Mouse (Mus musculus): ENCODE measurements around the gene Lhfpl3.

Lhfpl3 gene

DNA sequence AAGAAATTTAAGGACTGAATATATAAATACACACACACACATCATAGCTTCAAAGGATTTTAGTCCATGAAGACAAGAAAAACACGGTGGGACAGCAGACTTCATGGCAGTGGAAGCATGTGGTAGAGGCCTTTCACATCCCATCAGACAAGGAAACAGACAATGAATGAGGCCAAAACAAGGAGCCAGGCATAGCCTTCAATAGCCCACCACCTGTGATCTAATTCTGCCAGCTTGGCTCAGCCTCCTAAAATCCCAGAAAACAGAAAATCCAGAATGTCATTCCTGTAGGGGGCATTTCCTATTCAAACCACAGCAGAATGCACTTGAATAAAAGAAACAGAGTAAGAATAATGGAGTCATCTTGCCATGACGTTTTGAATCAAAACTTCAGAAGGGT, 381.0 kb downstream of the Lhfpl3 start:
- DNase-seq (ENCODE audit: inconsistent age in 2 of 2, low spot score in 1 of 2): no peak

DNA sequence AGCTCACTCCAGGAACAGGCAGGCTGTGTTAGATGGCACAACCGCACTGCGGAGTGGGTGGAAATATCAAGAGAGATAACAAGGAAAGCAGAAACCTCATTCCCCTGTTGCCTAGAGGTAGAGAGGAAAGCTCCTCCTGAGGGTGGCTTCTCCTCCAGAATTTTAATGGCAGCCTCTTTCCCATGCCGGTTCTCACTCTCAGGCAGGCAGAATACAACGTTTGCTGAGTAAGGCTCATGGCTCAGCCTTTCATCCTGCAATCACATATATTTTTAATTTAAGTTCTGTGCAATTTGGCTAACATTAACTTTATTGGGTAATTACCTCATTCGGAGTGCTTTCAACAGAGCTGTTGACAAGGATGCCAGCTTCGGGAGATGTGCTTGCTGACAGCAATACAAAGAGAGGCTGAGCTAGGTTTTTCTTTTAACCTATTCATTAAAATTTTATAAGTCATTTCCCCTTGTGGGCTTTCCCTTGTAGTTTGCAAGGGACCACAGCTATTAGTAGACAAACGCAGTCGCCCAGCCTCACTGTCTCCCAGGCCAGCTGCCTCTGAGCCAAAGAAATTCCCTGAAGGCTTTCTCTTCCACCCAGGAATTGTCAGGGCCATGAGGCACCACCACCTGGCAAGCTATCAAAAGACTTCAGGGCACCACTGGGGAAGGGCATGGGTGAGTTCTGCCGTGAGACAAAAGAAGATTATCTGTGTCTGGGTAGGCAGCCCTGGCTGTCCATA, 394.5 kb downstream of the Lhfpl3 start:
- DNase-seq (ENCODE audit: inconsistent age in 2 of 2, low spot score in 1 of 2): peak in 1 of 2 experiments; percentile 48

DNA sequence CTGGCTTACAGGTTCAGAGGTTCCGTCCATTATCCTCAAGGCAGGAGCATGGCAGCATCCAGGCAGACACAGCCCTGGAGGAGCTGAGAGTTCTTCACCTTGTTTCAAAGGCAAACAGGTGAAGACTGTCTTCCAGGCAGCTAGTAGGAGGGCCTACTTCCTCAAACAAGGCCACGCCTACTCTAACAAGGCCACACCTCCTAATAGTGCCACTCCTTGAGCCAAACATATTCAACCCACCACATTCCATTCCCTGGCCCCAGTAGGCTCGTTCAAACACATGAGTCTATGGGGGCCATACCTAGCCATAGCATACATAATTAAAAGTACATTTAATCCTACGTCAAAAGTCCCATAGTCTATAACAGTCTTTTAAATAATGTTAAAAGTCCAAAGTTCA, 407.4 kb downstream of the Lhfpl3 start:
- DNase-seq (ENCODE audit: inconsistent age in 2 of 2, low spot score in 1 of 2): no peak

DNA sequence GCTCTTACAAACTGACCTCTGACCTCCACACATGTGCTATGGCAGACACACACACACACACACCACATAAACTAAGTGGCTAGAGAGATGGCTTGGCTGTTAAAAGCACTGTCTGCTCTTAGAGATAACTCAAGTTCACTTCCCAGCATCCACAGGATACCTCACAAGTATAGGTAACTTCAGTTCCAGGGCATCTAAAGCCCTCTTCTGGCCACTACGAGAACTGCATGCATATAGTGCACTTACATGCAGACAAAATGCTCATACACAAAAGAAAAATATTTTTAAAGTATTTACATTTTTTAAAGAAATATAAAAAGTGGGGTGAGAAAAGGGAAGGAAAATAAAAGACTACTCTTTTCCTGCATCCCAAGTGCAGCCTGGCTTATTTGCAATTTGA, 408.6 kb downstream of the Lhfpl3 start:
- DNase-seq (ENCODE audit: inconsistent age in 2 of 2, low spot score in 1 of 2): no peak

DNA sequence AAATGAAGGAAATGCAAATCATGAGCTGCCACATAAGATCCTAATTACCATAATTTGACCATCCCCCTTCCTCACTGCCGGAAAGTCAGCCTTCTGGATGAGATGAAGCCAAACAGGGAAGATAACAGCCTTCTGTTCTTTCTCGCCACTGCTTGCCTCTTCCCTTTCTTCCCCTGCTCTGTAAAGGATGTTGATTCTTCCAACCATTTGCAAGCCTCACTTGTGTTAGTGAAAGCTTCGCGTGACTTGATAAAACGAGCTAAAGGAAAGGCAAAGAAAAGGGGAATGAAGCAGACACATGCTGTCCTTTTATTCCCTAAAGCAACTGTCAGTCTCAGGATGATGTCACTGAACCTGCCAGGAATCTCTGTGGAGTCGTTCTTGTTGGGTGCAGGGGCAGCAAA, 420.1 kb downstream of the Lhfpl3 start:
- no peak for DNase-seq (ENCODE audit: inconsistent age in 2 of 2, low spot score in 1 of 2)

DNA sequence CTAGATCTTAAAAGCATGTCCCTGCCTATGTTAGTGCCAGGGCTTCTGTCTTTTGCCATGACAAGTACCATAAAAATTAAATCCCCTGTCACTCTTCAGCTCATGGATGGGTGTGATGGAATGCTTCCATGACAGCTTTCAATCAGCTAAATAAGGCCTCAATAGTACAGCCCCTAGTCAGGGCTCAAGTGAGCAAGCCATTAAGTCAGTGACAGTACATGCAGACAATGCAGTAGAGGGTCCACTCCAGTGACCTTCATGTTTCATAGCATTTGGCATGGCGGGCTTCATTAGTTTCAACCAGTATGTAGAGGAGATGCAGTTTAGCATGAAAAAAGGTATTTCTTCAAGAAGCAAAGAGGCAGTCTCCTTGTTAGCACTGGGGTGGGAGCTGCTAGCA, 420.8 kb downstream of the Lhfpl3 start:
- DNase-seq (ENCODE audit: inconsistent age in 2 of 2, low spot score in 1 of 2): no peak

DNA sequence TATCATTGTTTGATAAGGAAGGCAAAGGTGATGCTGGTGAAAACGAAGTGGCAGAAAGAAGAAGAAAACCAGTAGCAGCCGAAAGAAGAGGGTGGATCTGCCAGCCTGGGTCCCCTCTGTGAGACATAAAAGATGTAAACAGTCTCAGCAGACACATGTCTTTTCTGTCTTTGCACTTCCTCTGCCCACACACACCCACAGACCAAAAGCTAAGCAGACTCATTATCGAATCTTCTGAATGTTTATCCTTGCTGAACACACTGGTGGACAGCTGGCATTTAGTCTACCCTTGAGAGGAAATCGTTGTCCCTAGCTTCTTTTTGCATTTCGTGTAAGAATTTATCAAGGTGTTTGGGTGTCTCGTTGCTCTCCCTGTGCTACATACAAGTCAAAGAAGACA, 443.8 kb downstream of the Lhfpl3 start:
- no peak for DNase-seq (ENCODE audit: inconsistent age in 2 of 2, low spot score in 1 of 2)

DNA sequence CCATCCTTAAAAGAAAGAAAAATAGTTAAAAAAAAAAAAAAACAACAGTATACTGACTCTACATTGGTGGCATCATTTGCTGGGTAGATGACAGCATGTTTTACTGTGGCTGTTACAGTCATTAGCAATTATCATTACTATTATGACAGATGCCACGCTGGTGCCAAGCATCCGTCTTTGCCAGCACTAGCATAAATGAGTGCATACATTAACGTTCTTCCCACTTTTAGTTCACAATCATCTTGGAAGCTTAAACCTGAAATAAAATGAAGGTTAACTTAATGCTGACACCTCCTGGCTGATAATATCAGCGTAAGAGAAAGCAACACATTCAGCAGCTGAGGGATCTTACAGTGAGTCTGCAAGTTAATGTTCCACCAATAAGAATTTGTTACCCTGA, 451.0 kb downstream of the Lhfpl3 start:
- DNase-seq (ENCODE audit: inconsistent age in 2 of 2, low spot score in 1 of 2): no peak

DNA sequence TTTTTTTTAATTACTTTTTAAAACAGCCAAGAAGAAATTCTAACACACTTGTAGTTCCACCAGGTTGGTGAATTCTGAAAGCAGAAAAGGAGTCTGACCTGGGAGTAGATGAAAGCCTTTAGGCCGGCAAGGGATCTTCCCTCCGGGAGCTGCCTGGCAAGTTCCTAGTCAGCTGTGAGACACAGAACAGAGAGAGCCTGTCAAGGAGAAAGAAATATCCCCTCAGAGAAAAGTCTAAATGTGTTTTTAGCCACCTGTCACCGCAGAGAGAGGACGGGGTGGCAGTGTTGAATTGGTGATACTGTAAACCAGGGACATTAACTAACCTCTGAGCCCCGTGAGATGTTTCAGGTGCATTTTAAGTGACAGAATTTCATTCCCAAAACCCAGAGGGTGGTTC, 467.2 kb downstream of the Lhfpl3 start:
- DNase-seq (ENCODE audit: inconsistent age in 2 of 2, low spot score in 1 of 2): no peak

DNA sequence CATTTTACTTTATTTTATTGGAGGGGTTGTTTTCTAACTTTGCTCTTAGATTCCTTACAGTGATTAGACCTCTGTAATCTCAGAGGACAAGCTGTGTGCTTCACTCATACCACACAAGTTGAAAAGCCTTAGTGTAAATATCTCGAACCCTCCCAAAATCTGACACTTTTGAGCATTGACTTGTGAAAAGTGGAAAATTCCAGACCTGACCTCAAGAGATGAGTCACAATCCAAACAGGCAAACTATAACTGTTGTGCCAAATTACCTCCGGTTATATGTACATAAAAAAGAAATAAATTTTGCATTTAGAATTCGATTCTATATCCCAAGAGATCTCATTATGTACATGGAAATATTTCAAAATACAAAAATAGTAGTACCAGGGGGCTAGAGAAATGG, 468.8 kb downstream of the Lhfpl3 start:
- no peak for DNase-seq (ENCODE audit: inconsistent age in 2 of 2, low spot score in 1 of 2)

DNA sequence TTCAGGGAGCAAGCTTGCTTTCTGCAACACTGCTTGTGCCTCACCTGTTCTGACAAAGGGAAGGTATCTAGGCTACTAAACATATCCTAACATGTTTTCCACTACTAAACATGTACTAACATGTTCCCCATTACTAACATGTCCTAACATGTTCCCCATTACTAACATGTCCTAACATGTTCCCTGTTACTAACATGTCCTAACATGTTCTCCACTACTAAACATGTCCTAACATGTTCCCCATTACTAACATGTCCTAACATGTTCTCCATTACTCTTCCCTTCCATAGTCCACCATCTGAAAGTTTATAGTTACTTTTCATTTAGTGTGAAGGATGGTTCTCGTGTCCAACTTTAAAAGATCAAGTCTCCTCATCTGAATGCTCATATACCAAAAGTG, 473.8 kb downstream of the Lhfpl3 start:
- no peak for DNase-seq (ENCODE audit: inconsistent age in 2 of 2, low spot score in 1 of 2)

DNA sequence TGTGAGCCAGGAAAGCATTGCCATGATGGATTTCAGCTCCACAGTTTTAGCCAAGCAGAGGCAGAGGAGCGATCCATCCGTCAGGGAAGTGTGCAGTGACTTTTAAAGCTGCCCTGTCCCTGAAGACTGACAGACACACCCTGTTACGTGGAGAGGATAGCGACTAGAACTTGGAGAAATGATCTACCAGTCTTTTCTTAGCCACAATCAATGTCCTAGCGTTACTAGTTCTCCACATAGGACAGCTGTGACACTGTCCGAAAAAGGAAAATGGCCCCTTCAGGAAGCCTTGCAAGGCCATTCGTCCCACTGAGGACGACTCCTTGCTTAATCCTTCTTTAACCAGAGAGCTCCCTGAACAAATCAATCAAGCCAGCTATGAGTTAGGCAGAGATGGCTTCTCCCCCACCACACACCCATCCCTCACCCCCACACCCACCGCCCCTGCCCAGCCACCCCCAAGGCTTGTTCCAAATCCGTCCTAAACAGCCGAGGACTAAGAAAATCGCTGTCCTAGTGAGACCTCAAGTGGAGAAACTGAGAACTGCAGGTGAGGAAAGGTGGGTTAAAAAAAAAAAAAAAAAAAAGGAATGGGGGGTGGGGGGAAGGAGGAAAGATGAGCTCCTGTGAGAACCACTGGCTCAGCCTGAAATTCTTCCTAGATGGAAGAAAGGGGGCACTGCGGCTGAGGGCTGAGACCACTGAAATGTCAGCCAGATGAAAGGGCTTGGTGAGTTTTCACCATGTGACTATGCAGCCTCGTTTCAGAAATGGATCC, 479.1 kb downstream of the Lhfpl3 start:
- peak; percentile 35 to 88 for DNase-seq (ENCODE audit: inconsistent age in 2 of 2, low spot score in 1 of 2)

DNA sequence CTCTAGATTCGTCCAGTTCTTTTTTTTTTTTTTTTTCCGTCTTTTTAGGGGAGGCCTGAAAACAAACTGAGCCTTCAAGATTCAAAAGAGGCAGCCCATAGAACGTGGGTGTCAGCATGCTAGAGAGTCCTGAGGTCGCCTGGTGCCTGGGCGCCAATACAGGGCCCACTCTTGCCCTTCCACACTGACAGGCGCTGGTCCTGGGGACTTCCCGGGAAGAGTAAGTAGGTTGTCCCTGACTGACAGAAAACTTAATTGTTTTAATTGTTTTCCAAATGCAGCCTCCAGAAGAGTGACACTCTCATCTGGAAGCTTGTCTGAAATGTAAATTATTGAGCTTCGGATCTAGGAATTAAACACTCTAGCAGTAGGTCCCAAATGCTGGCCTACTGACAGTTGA, 479.8 kb downstream of the Lhfpl3 start:
- DNase-seq (ENCODE audit: inconsistent age in 2 of 2, low spot score in 1 of 2): no peak

DNA sequence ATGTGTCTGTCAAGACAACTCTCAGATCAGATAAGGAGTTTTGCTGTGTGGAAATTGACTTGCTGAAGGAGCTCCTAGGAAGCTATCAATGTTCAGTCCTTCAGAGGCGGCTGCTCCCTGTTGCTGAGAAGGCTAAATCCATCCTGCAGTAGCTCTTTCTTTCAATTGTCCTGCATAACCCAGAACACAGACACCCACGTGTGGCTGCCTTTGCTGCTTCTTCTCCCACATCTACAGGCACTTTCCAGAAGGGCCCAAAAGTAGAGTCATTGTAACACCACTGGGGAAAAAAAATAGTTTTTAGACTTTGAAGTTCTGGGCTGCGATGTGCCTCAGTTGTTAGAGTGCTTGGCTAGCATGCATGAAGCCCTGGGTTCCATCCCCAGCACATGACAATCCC, 480.9 kb downstream of the Lhfpl3 start:
- DNase-seq (ENCODE audit: inconsistent age in 2 of 2, low spot score in 1 of 2): no peak

DNA sequence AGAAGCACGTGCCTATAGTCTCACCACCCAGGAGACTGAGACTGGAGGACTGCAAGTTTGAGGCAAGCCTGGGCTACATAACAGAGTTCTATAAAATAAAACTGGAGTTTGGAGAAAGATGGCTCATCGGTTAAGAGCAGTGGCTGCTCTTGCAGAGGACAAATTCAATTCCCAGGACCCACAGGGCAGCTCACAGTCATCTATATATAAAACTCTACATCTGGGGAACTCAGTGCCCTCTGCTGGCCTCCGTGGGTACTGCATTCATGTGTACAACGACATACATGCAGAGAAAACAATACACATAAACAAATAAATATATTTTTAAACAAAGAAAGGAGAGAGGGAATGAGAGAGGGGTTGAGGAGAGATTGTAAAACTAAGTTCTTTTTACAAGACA, 501.1 kb downstream of the Lhfpl3 start:
- peak; percentile 36 to 82 for DNase-seq (ENCODE audit: inconsistent age in 2 of 2, low spot score in 1 of 2)

DNA sequence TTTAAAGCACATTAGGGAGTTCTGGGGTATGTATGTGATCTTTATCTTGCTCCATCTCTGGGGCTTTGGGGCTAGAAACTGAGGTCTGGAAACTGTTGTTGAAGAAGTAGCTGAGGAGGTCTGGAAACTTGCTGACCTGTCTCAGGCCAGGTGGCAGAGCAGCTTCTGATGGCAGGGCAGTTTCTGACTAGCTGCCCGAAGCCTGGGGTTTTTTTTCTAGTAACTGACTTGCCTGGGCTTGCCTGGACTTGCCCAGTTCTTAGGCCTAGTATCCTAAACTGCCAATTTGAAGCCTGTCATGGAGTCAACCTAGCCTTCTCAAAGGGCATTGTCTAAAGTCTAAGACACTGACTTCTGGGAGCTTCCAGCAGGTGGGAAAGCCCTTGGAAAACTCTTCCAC, 501.9 kb downstream of the Lhfpl3 start:
- no peak for DNase-seq (ENCODE audit: inconsistent age in 2 of 2, low spot score in 1 of 2)

DNA sequence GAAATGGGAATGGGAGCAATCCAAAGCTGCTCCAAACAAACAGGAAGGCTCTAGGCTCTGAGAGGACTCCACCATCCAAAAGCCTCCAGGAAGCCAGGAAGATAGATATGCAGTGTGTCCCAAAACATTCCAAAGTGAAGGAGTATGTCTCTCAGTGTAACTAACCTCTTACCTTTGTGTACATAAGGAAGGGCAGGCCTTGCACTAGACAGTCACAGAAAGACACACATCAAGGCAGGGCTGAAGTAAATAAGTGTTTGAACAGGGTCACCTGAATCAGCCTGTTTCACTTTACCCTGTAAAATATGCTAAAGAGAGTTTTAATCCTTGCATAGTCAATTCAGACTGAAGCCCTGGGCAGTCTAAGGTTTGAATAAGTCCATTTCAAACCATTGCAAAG, 502.4 kb downstream of the Lhfpl3 start:
- no peak for DNase-seq (ENCODE audit: inconsistent age in 2 of 2, low spot score in 1 of 2)

DNA sequence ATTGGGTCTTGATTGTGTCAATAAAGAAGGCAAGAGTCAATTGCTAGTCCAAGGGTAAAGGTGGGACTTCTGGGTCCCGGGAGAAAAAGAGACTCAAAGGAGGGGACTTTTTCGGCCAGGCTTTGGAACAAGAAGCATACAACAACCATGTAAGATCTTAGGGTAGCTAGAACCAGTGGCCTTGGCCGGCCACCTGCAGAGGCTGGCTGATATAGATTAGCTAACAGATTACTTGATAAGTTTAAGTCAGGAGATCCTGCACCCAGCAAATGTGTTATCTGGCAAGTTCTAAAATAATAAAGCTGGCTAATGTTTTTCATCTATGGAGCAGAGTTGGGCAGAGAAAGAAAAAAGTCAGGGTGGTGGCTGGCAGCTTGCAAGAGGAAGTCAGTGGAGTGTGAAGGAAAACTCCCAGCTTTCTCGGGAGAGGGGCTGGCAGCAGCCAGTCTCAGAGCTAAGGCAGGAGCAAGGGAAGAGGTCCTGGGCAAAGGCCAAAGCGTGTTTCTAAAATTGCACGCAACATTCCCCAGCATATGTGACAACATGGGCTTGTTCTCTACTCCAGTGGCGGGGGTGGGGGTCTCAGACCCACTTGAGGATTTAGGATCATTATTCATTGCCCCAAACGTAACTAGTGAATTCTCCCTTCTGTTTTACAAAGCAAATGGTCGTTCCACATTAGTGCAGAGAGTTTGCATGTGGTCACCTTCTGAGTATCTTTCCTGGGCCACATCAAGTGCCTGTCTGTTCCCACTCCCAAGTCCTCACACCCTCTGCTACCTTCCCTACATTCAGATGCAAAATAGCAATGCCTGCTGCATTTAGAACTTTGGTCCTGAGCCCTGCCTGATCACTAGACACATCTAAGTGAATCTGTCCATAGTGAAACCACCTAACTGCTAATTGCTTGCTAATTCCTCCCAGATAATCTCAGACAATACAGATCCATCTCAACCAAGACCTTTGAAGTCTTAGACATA, 504.3 kb downstream of the Lhfpl3 start:
- no peak for DNase-seq (ENCODE audit: inconsistent age in 2 of 2, low spot score in 1 of 2)

DNA sequence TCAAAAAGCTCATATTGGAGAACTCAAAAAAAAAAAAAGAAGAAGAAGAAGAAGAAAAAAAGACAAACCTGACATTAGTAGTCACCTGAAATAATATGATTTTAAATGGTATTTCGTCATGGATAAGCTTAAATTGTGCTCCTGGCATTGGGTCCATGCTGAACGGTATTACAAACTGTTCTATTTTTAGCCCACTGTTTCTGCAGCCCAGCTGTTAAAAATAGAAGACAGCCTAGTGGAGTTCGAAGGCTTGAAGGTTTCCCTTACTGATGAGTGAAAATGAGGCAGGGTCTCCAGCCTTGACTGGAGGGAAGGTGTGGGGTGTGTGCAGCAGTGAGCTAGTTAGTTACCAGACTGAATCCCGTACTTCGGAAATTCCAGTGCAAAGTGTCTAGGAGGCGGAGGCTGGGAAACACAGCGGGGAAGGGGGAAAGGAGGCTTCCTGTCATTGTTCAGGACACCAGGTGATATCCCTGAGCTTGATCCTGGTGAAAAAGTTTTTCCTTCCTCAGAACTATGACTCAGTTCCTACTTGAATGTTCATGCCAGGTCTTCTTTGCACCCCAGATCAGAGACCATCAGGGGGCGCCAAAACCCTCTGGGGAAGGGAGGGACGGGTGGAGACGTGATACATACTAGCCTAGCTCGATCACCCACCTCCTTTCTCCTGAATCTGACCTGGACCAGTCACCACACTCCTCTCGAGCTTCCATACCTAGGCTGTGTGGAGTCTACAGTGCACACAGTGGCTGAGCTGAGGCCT, 505.8 kb downstream of the Lhfpl3 start:
- DNase-seq (ENCODE audit: inconsistent age in 2 of 2, low spot score in 1 of 2): peak; percentile 75 to 91

DNA sequence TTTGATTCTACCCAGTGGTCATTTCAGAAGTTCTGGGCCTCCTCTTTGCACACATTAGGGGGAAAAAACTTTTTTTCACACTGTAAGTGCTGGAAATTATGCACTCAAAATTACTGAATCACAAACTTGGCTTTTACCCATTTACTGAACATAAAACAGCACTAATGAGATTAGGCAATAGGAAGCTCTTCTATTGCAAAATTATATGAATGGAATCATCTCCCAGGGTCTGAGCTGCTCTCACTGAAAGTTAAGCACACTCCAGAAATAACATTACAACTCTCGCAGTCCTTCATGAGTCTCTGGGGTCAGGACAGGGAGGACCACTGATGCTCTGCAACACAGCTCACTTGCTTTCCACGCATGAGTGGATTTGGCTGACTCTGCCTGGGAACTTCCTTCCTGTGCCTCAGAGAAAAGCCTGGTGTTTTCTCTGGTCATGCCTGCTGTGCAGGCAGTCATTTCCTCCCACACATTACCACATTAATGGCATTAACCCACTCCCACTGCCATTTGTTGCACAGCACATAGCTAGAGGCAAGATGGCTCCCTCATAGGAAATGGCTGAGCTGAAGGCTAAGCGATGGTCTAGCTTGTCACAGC, 510.1 kb downstream of the Lhfpl3 start:
- DNase-seq (ENCODE audit: inconsistent age in 2 of 2, low spot score in 1 of 2): no peak
